Mouse (Mus musculus) heart, postnatal 0 days (tissue): Measurements from ENCODE around the gene Hspa1l. TPM values are rescaled to one million over a fixed set of nuclear protein-coding genes. Genes with fewer than 3 reads are reported as not detected.

Source experiments
- ATAC-seq: fragments of 200-750 bp; cut with Nextera tagmentation; 2 replicates; pipeline ENCODE4 v1.8.0; 2017; ENCODE audit warnings: low read depth, moderate number of reproducible peaks, moderate library complexity; ENCODE audit not compliant: insufficient read depth
- DNase-seq: peaks from one replicate; pipeline ENCODE4 v3.0.0-alpha.2; 2016; ENCODE audit warnings: low spot score
- H3K27ac ChIP-seq: fragments of 300-500 bp; sonication (generic); 2 replicates; pipeline ENCODE4 v1.5.1; 2014; ENCODE audit warnings: low read depth, mild to moderate bottlenecking
- H3K27me3 ChIP-seq: fragments of 300-500 bp; sonication (generic); 2 replicates; pipeline ENCODE4 v1.6.1; 2014; ENCODE audit warnings: low read length, mixed read lengths; ENCODE audit not compliant: control insufficient read depth, insufficient read depth
- H3K36me3 ChIP-seq: fragments of 300-500 bp; sonication (generic); replicated peaks from 2 replicates; pipeline ENCODE4 v1.6.1; 2014; ENCODE audit warnings: low read length, mixed read lengths; ENCODE audit not compliant: control insufficient read depth, insufficient read depth
- H3K4me1 ChIP-seq: fragments of 300-500 bp; sonication (generic); 2 replicates; pipeline ENCODE4 v1.6.1; 2014; ENCODE audit warnings: antibody characterized with exemption; ENCODE audit not compliant: control insufficient read depth, insufficient read depth
- H3K4me2 ChIP-seq: fragments of 300-500 bp; sonication (generic); 2 replicates; pipeline ENCODE4 v1.6.1; 2014; ENCODE audit warnings: low read depth, mild to moderate bottlenecking, low read length, moderate library complexity
- H3K4me3 ChIP-seq: fragments of 300-500 bp; sonication (generic); 2 replicates; pipeline ENCODE4 v1.5.1; 2014; ENCODE audit warnings: low read depth, low read length
- H3K9ac ChIP-seq: fragments of 300-500 bp; sonication (generic); replicated peaks from 2 replicates; pipeline ENCODE4 v1.6.1; 2014; ENCODE audit warnings: low read depth, low read length, mixed read lengths
- H3K9me3 ChIP-seq: fragments of 300-500 bp; sonication (generic); replicated peaks from 2 replicates; pipeline ENCODE4 v1.6.1; 2016; ENCODE audit warnings: low read length; ENCODE audit not compliant: control insufficient read depth
- CTCF ChIP-seq: IDR thresholded peaks from 2 replicates; pipeline ENCODE4 v1.5.1; 2016; ENCODE audit warnings: antibody characterized with exemption, control low read depth, low read depth
- EP300 ChIP-seq: IDR thresholded peaks from 2 replicates; pipeline ENCODE4 v1.6.1; 2016; ENCODE audit warnings: antibody characterized with exemption, low read depth
- WGBS: fragments of 180-500 bp; shearing (Covaris S2); extraction: QIAGEN DNeasy Blood & Tissue Kit; methylation state at CpG from one replicate; pipeline ENCODE4 v1.1.7; 2014; 5-methylcytosine and 5-hydroxymethylcytosine counted together
- polyA plus RNA-seq: library from polyadenylated mRNA; unstranded; fragments of >200 nt; fragmentation: Nextera tagmentation; extraction: Ambion mirVana; gene quantifications from 2 replicates; pipeline ENCODE4 v1.2.1, GENCODE M21; 2015
- total RNA-seq: library from RNA; depleted of rRNA; stranded (reverse); fragments of >200 nt; gene quantifications from 2 replicates; pipeline ENCODE4 v1.2.3, GENCODE M21; 2014; ENCODE audit warnings: low replicate concordance

Hspa1l gene
- total and polyA plus RNA-seq, 2 experiments from 2014 or later = 1.8 to 3.3 TPM

- peak; percentile 99 for DNase-seq
- peak within 1 kb of the TSS; percentile 64 for H3K4me3 ChIP-seq
- TF ChIP-seq EP300 (peak; percentile 73; the same call in 1 of the 2 replicates), CTCF (peak; percentile 80)
- no peaks in the 10 kb centered on the region for H3K9me3 ChIP-seq
- peak within 1 kb of the TSS; percentile 44; the same call in 1 of the 2 replicates for H3K27ac ChIP-seq
- peak within 1 kb of the TSS; percentile 92 for H3K4me2 ChIP-seq
- H3K36me3 ChIP-seq = peaks cover 8% of the 10 kb centered on the region; the same call in 1 of the 2 replicates
- H3K9ac ChIP-seq = peak within 1 kb of the TSS; percentile 69
- H3K4me1 ChIP-seq = peaks cover 10% of the 10 kb centered on the region; the same call in 1 of the 2 replicates
- H3K27me3 ChIP-seq = no peaks in the 10 kb centered on the region
- WGBS = under 1% methylated on average over 37 of the region's 38 CpGs
- peak; percentile 98 for ATAC-seq
Observed at GRCm38 (mm10) chr17:34931061-34931734, 41.3 kb upstream of the Hspa1l start, which contains the start of gene Neu1. Neu1 (plus strand) TSS chr17:34931253.

- DNase-seq = no peak
- Histone ChIP-seq H3K4me2 (peak overlapping the region; percentile 92), H3K4me1 (peaks cover 10% of the 10 kb centered on the region; the same call in 1 of the 2 replicates), H3K9me3 (no peaks in the 10 kb centered on the region), H3K9ac (peak overlapping the region; percentile 69), H3K4me3 (peak overlapping the region; percentile 64), H3K36me3 (peaks cover 8% of the 10 kb centered on the region; the same call in 1 of the 2 replicates), H3K27ac (peak overlapping the region; percentile 44; the same call in 1 of the 2 replicates), H3K27me3 (no peaks in the 10 kb centered on the region)
- no peak for ATAC-seq
- 10% methylated on average over 14 of the region's 14 CpGs for WGBS
- TF ChIP-seq EP300 (no peak), CTCF (no peak)
Observed at GRCm38 (mm10) chr17:34931735-34932098, 40.8 kb upstream of the Hspa1l start.

- peak overlapping the region; percentile 69; the same call in 1 of the 2 replicates for H3K9ac ChIP-seq
- peak overlapping the region; percentile 64 for H3K4me3 ChIP-seq
- ATAC-seq = no peak
- H3K36me3 ChIP-seq = peaks cover 8% of the 10 kb centered on the region; the same call in 1 of the 2 replicates
- H3K4me2 ChIP-seq = peak overlapping the region; percentile 92
- TF ChIP-seq EP300 (no peak), CTCF (no peak)
- no peaks in the 10 kb centered on the region for H3K9me3 ChIP-seq
- no peaks in the 10 kb centered on the region for H3K27me3 ChIP-seq
- WGBS = 65% methylated on average over 8 of the region's 8 CpGs
- DNase-seq = no peak
- H3K27ac ChIP-seq = no peak overlapping the region
- H3K4me1 ChIP-seq = peaks cover 10% of the 10 kb centered on the region; the same call in 1 of the 2 replicates
Observed at GRCm38 (mm10) chr17:34932287-34932686, 40.2 kb upstream of the Hspa1l start.

GRCm38 (mm10) chr17:34934031-34934430 lies 38.5 kb upstream of the Hspa1l start:
- Histone ChIP-seq H3K4me2 (peak overlapping the region; percentile 22; the same call in 1 of the 2 replicates), H3K27me3 (no peaks in the 10 kb centered on the region), H3K4me3 (no peak overlapping the region), H3K27ac (peak overlapping the region; percentile 67), H3K36me3 (peaks cover 8% of the 10 kb centered on the region; the same call in 1 of the 2 replicates), H3K9ac (no peak overlapping the region), H3K4me1 (peaks cover 10% of the 10 kb centered on the region; the same call in 1 of the 2 replicates), H3K9me3 (no peaks in the 10 kb centered on the region)
- WGBS = 64% methylated on average over 24 of the region's 24 CpGs
- no peak for DNase-seq
- ATAC-seq = no peak
- TF ChIP-seq CTCF = no peak
- TF ChIP-seq EP300 = no peak

GRCm38 (mm10) chr17:34934830-34935229 lies 37.7 kb upstream of the Hspa1l start:
- peak overlapping the region; percentile 22; the same call in 1 of the 2 replicates for H3K4me2 ChIP-seq
- H3K36me3 ChIP-seq = peaks cover 8% of the 10 kb centered on the region; the same call in 1 of the 2 replicates
- TF ChIP-seq CTCF (no peak), EP300 (no peak)
- H3K4me1 ChIP-seq = peaks cover 10% of the 10 kb centered on the region; the same call in 1 of the 2 replicates
- H3K9ac ChIP-seq = no peak overlapping the region
- 51% methylated on average over 8 of the region's 8 CpGs for WGBS
- ATAC-seq = no peak
- DNase-seq = no peak
- H3K4me3 ChIP-seq = no peak overlapping the region
- H3K9me3 ChIP-seq = no peaks in the 10 kb centered on the region
- H3K27ac ChIP-seq = peak overlapping the region; percentile 67
- H3K27me3 ChIP-seq = no peaks in the 10 kb centered on the region
